Mouse (Mus musculus): Measurements from ENCODE around the gene Bpifb3.

The Bpifb3 gene

GRCm38 (mm10) chr2:153917930-153918329 lies at the start of gene Bpifb3:
Gene Bpifb3, plus strand, starts transcription at chr2:153918230.
- DNase-seq (ENCODE audit: low spot score), result no peak

DNA sequence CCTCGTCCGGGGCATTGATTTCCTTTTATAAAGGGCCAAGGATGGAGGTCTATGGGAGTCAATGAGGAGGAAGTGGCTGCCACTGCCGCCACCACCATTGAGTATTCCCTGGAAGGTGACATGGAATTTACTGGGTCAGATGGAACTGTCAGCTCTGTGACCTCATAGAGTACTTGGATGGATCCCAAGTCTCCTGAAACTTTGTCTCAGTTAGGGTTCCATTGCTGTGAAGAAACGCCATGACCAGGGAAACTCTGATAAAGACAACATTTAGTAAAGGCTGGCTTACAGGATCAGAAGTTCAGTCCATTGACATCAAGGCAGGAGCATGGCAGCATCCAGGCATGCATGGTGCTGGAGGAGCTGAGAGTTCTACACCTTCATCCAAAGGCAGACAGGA lies 47.0 kb upstream of the Bpifb3 start, which contains the start of gene Sun5:
Gene Sun5, minus strand, starts transcription at position 101 of the 400 bp plus-strand sequence.
- DNase-seq (ENCODE audit: low spot score), result no peak

- DNase-seq (ENCODE audit: low spot score), result no peak
Observed at GRCm38 (mm10) chr2:153874745-153875144, 43.3 kb upstream of the Bpifb3 start, which contains the start of gene Bpifb2. Gene Bpifb2, plus strand, starts transcription at chr2:153875045.

DNA sequence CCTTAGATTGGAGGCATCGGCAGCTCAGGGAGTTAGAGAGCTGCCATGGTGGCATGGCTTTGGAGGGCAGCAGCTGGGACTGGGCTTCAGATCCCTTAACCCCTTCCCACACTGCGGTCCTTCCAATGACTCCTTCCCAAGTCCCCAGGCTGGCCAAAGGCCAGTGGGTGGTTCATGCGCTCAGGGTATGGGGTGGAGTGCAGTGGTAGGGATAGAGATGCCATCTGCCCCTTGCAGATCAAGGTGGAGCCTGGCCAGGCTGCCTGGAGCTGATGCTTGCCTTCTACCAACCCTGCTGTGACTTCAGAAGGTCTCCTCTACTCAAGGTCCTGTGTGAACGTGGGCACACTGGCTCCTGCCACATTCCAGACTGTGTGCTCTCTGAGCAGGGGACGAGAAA lies 18.9 kb upstream of the Bpifb3 start:
- DNase-seq (ENCODE audit: low spot score), result no peak

DNA sequence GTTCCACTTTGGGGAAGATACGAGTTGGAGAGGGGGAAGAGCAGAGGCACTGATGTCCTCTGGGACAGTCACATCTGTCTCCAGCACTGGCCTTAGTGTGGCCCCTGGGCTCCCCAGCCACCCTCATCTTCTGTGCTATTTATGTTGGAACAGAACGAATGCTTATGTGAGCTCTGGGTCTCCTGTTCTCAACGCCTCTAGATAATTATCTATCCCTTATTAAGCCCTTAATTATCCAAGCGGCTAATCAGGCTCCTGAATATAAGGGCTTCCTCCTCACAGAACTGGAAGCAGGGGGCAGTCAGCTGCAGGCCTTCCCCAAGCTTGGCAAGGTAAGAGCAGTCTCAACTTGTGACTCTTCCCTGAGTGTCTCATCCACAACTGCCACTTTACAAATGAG lies 17.9 kb upstream of the Bpifb3 start, which contains the start of gene Bpifb6:
Gene Bpifb6, plus strand, starts transcription at position 301 of the 400 bp plus-strand sequence.
- no peak for DNase-seq (ENCODE audit: low spot score)

GRCm38 (mm10) chr2:153902726-153903125 lies 15.3 kb upstream of the Bpifb3 start:
- DNase-seq (ENCODE audit: low spot score), result no peak

- DNase-seq (ENCODE audit: low spot score), result no peak
Observed at GRCm38 (mm10) chr2:153906626-153907025, 11.4 kb upstream of the Bpifb3 start.

DNA sequence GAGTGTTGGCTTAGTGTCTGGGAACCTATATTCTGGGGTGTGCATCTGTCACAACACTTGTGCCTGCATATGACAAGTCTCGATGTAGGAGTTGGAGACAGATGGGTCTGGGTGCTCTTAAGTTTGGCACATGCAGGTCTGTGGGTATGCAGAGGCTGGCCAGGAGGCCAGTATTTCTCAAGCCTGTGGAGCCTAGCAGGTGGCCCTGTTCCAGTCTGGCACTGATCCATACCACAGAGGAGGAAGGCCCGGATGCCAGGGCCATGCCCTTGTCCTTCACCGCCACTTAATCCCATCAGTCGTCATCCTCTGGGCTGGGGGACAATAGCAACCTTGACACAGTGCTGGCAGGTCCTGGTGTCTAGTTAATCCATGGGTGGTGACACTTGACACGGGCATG lies 3.9 kb upstream of the Bpifb3 start:
- no peak for DNase-seq (ENCODE audit: low spot score)

- DNase-seq (ENCODE audit: low spot score), result no peak
Observed at GRCm38 (mm10) chr2:153921246-153921645, 3.2 kb downstream of the Bpifb3 start.

- DNase-seq (ENCODE audit: low spot score), result peak; percentile 86
Observed at GRCm38 (mm10) chr2:153929871-153930413, 11.9 kb downstream of the Bpifb3 start.

DNA sequence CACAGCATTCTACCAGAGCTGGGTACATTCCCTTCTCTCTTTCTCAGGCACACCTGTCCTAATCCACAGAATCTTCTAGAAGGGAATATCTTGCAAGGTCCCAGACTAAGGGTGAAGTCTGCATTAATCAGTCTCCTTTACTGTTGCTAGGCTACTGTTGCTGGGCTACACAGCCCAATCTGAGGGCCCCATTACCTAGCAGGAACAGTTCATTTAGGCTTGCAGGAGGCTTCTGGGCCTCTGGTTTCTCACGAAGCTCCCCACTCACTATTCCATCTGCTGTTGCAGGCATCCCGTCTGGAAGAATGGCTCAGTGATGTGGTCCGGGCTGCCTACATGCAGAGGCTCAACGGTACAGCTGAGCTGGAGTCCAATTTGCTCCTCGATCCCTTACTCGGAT lies 13.1 kb downstream of the Bpifb3 start:
- no peak for DNase-seq (ENCODE audit: low spot score)

DNA sequence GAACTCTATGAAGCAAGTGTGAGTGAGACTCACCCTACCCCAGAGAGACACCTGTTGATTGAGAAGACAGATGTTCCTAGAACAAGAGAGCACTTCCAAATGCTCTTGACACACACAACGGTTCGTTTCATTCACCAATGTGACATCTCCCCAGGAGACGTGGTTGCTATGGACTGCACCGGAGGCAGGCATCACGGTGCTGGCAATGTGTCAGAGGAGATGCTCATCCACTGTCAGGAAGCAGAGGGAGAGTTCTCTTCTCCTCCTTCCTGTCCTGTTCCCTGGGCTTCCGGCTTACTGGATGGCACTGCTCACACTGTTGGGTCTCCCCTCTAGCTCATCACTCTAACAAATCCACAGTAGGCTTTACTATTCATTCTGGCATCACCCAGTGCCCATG lies 15.3 kb downstream of the Bpifb3 start:
- no peak for DNase-seq (ENCODE audit: low spot score)

GRCm38 (mm10) chr2:153935348-153935747 lies 17.3 kb downstream of the Bpifb3 start:
- DNase-seq (ENCODE audit: low spot score), result no peak

DNA sequence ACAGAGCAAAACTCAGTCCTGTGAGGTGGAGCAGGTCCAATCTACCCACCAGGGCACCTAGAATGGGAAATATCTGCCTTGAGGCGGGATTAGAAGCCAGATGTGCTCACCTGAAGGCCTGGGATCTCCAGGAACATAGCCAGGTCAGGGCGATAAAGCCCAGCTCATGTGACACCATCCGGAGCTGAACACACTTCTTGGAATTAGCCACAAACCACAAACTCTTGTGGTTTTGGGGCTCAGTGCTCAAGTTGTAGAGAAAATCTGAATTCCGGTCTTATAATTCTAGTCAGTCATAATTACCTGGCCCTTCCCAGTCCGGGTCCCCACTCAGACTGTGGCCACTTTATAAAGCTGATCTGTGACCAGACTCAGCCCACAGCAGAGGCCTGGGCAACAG lies 19.8 kb downstream of the Bpifb3 start, which contains the start of gene Bpifb4:
Gene Bpifb4, plus strand, starts transcription at position 370 of the 400 bp plus-strand sequence.
- DNase-seq (ENCODE audit: low spot score), result no peak

DNA sequence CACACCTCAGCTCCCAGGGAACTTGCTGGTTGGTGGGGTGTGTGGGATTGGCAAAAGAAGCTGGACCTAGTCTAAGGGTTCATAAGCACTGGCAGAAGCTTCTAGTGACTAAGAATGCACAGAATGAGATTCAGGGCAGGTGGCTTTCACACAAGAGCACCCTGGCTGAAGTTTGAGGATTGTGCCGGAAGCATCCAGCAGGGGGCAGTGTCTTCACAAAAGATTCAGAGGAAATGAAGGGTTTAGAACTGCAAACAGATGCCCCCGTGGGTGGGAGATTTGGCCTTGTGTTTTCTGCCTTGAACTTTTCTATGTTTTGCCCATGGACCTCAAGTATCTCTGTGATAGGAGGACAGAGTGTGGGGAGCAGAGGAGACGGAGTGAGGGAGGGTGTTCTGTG lies 25.5 kb downstream of the Bpifb3 start:
- peak; percentile 76 for DNase-seq (ENCODE audit: low spot score)

DNA sequence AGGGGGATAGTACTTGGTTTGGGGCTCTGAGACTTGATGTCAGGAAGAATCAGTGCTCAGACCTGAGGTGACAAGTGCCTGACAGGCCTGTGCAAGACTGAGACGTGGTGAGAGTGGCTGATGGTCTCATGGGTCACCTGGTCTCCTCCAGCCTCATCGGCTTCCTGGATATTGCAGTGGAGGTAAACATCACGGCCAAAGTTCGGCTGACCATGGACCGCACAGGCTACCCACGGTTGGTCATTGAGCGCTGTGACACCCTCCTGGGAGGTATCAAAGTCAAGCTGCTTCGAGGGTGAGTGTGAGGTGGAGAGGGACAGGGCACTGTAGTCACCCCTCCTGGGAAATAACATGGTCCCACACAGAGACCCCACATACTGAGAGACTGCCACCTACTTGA lies 26.5 kb downstream of the Bpifb3 start:
- DNase-seq (ENCODE audit: low spot score), result no peak

GRCm38 (mm10) chr2:153952897-153953296 lies 34.9 kb downstream of the Bpifb3 start:
- peak; percentile 81 for DNase-seq (ENCODE audit: low spot score)

GRCm38 (mm10) chr2:153953836-153954235 lies 35.8 kb downstream of the Bpifb3 start:
- DNase-seq (ENCODE audit: low spot score), result peak; percentile 82

- no peak for DNase-seq (ENCODE audit: low spot score)
Observed at GRCm38 (mm10) chr2:153962821-153963331, 44.8 kb downstream of the Bpifb3 start.

GRCm38 (mm10) chr2:153963334-153963733 lies 45.3 kb downstream of the Bpifb3 start:
- no peak for DNase-seq (ENCODE audit: low spot score)

- no peak for DNase-seq (ENCODE audit: low spot score)
Observed at GRCm38 (mm10) chr2:153970221-153970620, 52.2 kb downstream of the Bpifb3 start.

- no peak for DNase-seq (ENCODE audit: low spot score)
Observed at GRCm38 (mm10) chr2:153974582-153974981, 56.6 kb downstream of the Bpifb3 start, which contains the start of gene Bpifa6. Gene Bpifa6, plus strand, starts transcription at chr2:153974945.

All from testis, postnatal 10 days (tissue).